Mouse (Mus musculus): Measurements from ENCODE around the gene Nkd2. TPM values are rescaled to one million over a fixed set of nuclear protein-coding genes. Genes with fewer than 3 reads are reported as not detected.

Nkd2 gene
- total and polyA plus RNA-seq, 3 experiments: not detected

DNA sequence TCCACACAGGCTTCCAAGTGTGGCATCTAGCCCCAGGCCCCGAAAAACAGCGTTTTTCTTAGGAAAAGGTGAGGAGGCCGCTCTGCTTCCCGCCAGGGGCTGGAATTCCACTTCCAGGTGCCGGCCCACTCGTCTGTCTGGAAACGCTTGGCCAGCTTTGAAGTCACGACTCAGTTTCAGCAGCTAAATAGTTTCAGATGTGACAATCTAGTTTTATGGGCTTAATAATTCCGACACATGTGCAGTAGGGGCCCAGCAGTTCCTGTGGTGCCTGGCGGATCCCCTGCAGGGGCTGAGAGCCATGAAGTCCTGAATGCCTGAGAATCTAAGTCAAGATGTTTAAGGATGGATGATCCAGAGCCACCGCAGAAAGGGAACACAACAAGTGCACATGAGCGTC is 13.6 kb downstream of the Nkd2 start:
- no peak overlapping the region for H3K9ac ChIP-seq (ENCODE audit: insufficient read depth, low read depth)
- H3K4me1 ChIP-seq (ENCODE audit: control insufficient read depth in 1 of 2, insufficient read depth in 2 of 2): peaks cover 0 to 3% of the 10 kb centered on the region in 2 experiments; a peak in 2 of 4 replicates
- no peak overlapping the region for H3K4me3 ChIP-seq (replicated peaks in 1 of 3; ENCODE audit: low read depth in 2 of 3, low read length in 2 of 3, poor library complexity in 1 of 3)
- H3K4me2 ChIP-seq (ENCODE audit: insufficient read depth, low read depth, poor library complexity, severe bottlenecking): no peak overlapping the region
- in situ Hi-C loops (cut with MboI; ENCODE audit: low pct_ligation_motif_present, low pct_unique_long_range_greater_than_20kb, low sequenced_read_pairs): loop anchor here (5.0 kb wide), 1 partner anchor 73 kb away; no protein-coding TSS in a partner anchor
- H3K36me3 ChIP-seq (replicated peaks in 1 of 2; ENCODE audit: control insufficient read depth in 1 of 2, insufficient read depth in 1 of 2, low read length in 1 of 2): no peaks in the 10 kb centered on the region
- no peak for DNase-seq (ENCODE audit: extremely low read depth)
- no peaks in the 10 kb centered on the region for H3K79me2 ChIP-seq (replicated peaks; ENCODE audit: control insufficient read depth, extremely low read depth, insufficient read depth, poor library complexity, severe bottlenecking)
- TF ChIP-seq KAT2A (IDR thresholded peaks at IDR 0.05; ENCODE audit: insufficient replicate concordance, low read length): no peak
- no peak for TF ChIP-seq RAD21 (IDR thresholded peaks at IDR 0.05; ENCODE audit: low read depth, low read length)
- TF ChIP-seq HCFC1 (IDR thresholded peaks at IDR 0.05; ENCODE audit: low read depth, low read length): no peak
- TF ChIP-seq NRF1 (IDR thresholded peaks at IDR 0.05; ENCODE audit: low read depth, low read length): no peak
- TF ChIP-seq ZMIZ1 (IDR thresholded peaks at IDR 0.05; ENCODE audit: low read depth, low read length): no peak
- TF ChIP-seq MEF2A (IDR thresholded peaks at IDR 0.05; ENCODE audit: borderline replicate concordance, low read depth, low read length): no peak
- TF ChIP-seq CHD1 (IDR thresholded peaks at IDR 0.05; ENCODE audit: low read depth, low read length): no peak
- no peak for TF ChIP-seq IRF4 (IDR thresholded peaks at IDR 0.05; ENCODE audit: low read depth, low read length)
- TF ChIP-seq ZNF384 (IDR thresholded peaks at IDR 0.05; ENCODE audit: low read depth, low read length): no peak
- no peak for TF ChIP-seq USF1 (IDR thresholded peaks at IDR 0.05; ENCODE audit: low read depth, low read length)
- no peak for TF ChIP-seq RCOR1 (conservative IDR thresholded peaks at IDR 0.05; ENCODE audit: low read depth, low read length)
- no peak for TF ChIP-seq SIN3A (IDR thresholded peaks at IDR 0.05; ENCODE audit: low read length)
- no peak for TF ChIP-seq ZC3H11A (IDR thresholded peaks at IDR 0.05; ENCODE audit: low read depth, low read length)
- no peak for TF ChIP-seq MXI1 (IDR thresholded peaks at IDR 0.05; ENCODE audit: low read depth, low read length)
- no peaks in the 10 kb centered on the region for H3K9me3 ChIP-seq (replicated peaks; ENCODE audit: low read length)
- dilution Hi-C loops (cut with MboI; ENCODE audit: extremely low pct_ligation_motif_present, extremely low pct_unique_long_range_greater_than_20kb, low sequenced_read_pairs): no loop called here
- H3K27ac ChIP-seq (ENCODE audit: insufficient read depth, low read depth): no peak overlapping the region
- peaks cover 25% of the 10 kb centered on the region for H3K27me3 ChIP-seq (replicated peaks)

DNA sequence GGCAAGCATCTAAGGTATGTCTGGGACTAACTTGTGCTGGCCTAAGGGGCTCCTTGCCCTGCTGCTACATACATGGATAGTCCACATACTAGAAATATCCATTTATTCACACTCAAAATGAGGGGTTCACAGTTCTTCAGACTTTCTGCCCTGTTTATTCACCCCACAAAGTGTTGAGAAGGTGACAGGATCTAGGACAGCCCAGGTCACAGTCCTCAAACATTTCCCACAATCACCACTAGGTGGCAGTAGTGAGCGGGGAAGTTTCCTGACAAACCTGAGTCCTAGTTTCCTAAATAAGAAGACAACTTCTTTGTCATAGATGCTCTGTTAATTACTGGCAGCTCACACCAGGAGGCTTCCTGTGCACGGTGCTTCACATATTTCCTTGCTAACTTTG is 15.9 kb downstream of the Nkd2 start:
- Histone ChIP-seq H3K27ac (ENCODE audit: insufficient read depth, low read depth) (no peak overlapping the region), H3K4me3 (replicated peaks in 1 of 3; ENCODE audit: low read depth in 2 of 3, low read length in 2 of 3, poor library complexity in 1 of 3) (no peak overlapping the region), H3K9ac (ENCODE audit: insufficient read depth, low read depth) (no peak overlapping the region), H3K4me2 (ENCODE audit: insufficient read depth, low read depth, poor library complexity, severe bottlenecking) (no peak overlapping the region), H3K79me2 (replicated peaks; ENCODE audit: control insufficient read depth, extremely low read depth, insufficient read depth, poor library complexity, severe bottlenecking) (no peaks in the 10 kb centered on the region), H3K9me3 (replicated peaks; ENCODE audit: low read length) (no peaks in the 10 kb centered on the region), H3K36me3 (replicated peaks in 1 of 2; ENCODE audit: control insufficient read depth in 1 of 2, insufficient read depth in 1 of 2, low read length in 1 of 2) (no peaks in the 10 kb centered on the region), H3K27me3 (replicated peaks) (peaks cover 12% of the 10 kb centered on the region), H3K4me1 (ENCODE audit: control insufficient read depth in 1 of 2, insufficient read depth in 2 of 2) (peaks cover 0 to 3% of the 10 kb centered on the region in 2 experiments; a peak in 2 of 4 replicates)
- in situ Hi-C loops (cut with MboI; ENCODE audit: low pct_ligation_motif_present, low pct_unique_long_range_greater_than_20kb, low sequenced_read_pairs) (loop anchor here (5.0 kb wide), 1 partner anchor 76 kb away; no protein-coding TSS in a partner anchor), dilution Hi-C loops (cut with MboI; ENCODE audit: extremely low pct_ligation_motif_present, extremely low pct_unique_long_range_greater_than_20kb, low sequenced_read_pairs) (no loop called here)
- TF ChIP-seq SMC3 (IDR thresholded peaks at IDR 0.05; ENCODE audit: low read depth, low read length) (peak; percentile 73), CTCF (conservative IDR thresholded peaks at IDR 0.05 in 1 of 2, IDR thresholded peaks at IDR 0.05 in 1 of 2; ENCODE audit: low read depth in 2 of 2, low read length in 2 of 2) (peak; percentile 79 to 98), RAD21 (IDR thresholded peaks at IDR 0.05; ENCODE audit: low read depth, low read length) (peak; percentile 45), MAX (IDR thresholded peaks at IDR 0.05; ENCODE audit: low read length) (no peak)
- peak; percentile 63 for DNase-seq (ENCODE audit: extremely low read depth)
